Mouse (Mus musculus) bone marrow macrophage, adult 2 months (primary cell): ENCODE data around the gene Dcbld2.

Source experiments
- CTCF ChIP-seq: IDR thresholded peaks from 2 replicates; pipeline ENCODE4 v1.5.1; 2012; ENCODE audit warnings: low read depth, mild to moderate bottlenecking, low read length, moderate library complexity
- POLR2A ChIP-seq: IDR thresholded peaks from 2 replicates; pipeline ENCODE4 v1.6.1; 2012; ENCODE audit warnings: mild to moderate bottlenecking, low read depth, low read length, borderline replicate concordance

- TF ChIP-seq POLR2A = no peak
- no peak for TF ChIP-seq CTCF
Measured at GRCm38 (mm10) chr16:58377756-58378503, 30.3 kb upstream of the Dcbld2 start.
